Mouse (Mus musculus) kidney, embryonic 14.5 days (tissue): ENCODE results near the gene Sppl2b. TPM values are rescaled to one million over a fixed set of nuclear protein-coding genes. Genes with fewer than 3 reads are reported as not detected.
A peak's percentile ranks its signal among the peaks of the same experiment; 100 is the strongest.
"Not testable (repeated sequence)": the region's sequence is repeated elsewhere in the genome, so short reads cannot be mapped to it uniquely, and the experiment has no call there.

ENCODE experiments used
- ATAC-seq: fragments of 200-750 bp; cut with Nextera tagmentation; 2 replicates; pipeline ENCODE4 v1.8.0; 2017; ENCODE audit warnings: moderate number of reproducible peaks, mild to moderate bottlenecking, moderate TSS enrichment, moderate library complexity; ENCODE audit not compliant: low FRiP score, low TSS enrichment
- H3K27ac ChIP-seq: fragments of 300-500 bp; sonication (generic); 2 replicates; pipeline ENCODE4 v1.5.1; 2014; ENCODE audit warnings: low read depth, mild to moderate bottlenecking, low read length, moderate library complexity, mixed read lengths
- H3K27me3 ChIP-seq: fragments of 300-500 bp; sonication (generic); 2 replicates; pipeline ENCODE4 v1.6.1; 2014; ENCODE audit warnings: mild to moderate bottlenecking, low read length; ENCODE audit not compliant: control insufficient read depth, insufficient read depth
- H3K36me3 ChIP-seq: fragments of 300-500 bp; sonication (generic); 2 replicates; pipeline ENCODE4 v1.6.1; 2014; ENCODE audit warnings: low read length, mixed read lengths; ENCODE audit not compliant: control insufficient read depth, insufficient read depth
- H3K4me1 ChIP-seq: fragments of 300-500 bp; sonication (generic); 2 replicates; pipeline ENCODE4 v1.6.1; 2014; ENCODE audit warnings: low read length, mixed read lengths; ENCODE audit not compliant: control insufficient read depth, insufficient read depth
- H3K4me2 ChIP-seq: fragments of 300-500 bp; sonication (generic); replicated peaks from 2 replicates; pipeline ENCODE4 v1.6.1; 2014; ENCODE audit warnings: low read depth, mild to moderate bottlenecking, low read length
- H3K4me3 ChIP-seq: fragments of 300-500 bp; sonication (generic); 2 replicates; pipeline ENCODE4 v1.5.1; 2014; ENCODE audit warnings: mild to moderate bottlenecking, low read length
- H3K9ac ChIP-seq: fragments of 300-500 bp; sonication (generic); 2 replicates; pipeline ENCODE4 v1.6.1; 2014; ENCODE audit warnings: low read depth, mild to moderate bottlenecking, low read length, moderate library complexity
- H3K9me3 ChIP-seq: fragments of 300-500 bp; sonication (generic); 2 replicates; pipeline ENCODE4 v1.6.1; 2016; ENCODE audit warnings: low read length; ENCODE audit not compliant: control insufficient read depth
- WGBS: fragments of 180-500 bp; shearing (Covaris S2); extraction: QIAGEN DNeasy Blood & Tissue Kit; methylation state at CpG from one replicate; pipeline ENCODE4 v1.1.7; 2014; 5-methylcytosine and 5-hydroxymethylcytosine counted together
- polyA plus RNA-seq: library from polyadenylated mRNA; unstranded; fragments of >200 nt; fragmentation: Nextera tagmentation; extraction: Ambion mirVana; gene quantifications from 2 replicates; pipeline ENCODE4 v1.2.1, GENCODE M21; 2014

Sppl2b gene
- polyA plus RNA-seq, 1 experiment from 2014 or later = 35.1 TPM

DNA sequence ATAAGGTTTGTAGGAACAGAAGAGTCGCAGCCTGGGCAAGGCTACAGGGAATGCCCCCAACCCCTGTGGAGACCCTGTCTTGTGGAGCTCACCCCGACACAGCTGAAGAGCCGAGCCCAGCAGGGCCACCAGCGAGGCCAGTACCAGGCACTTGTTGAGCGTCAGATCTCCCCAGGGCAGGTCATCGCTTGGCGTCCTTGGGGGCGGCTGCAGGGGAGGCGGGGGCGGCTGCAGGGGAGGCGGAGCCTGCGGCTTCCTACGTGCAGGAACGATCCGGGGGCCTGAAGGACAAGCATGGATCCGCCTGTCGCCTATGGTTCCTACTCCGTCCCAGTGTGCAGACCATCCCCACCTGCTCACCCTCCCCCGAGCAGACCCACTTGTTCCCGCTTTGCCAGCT lies 45.0 kb upstream of the Sppl2b start:
- H3K4me2 ChIP-seq = peak overlapping the region; percentile 33
- H3K36me3 ChIP-seq = no peaks in the 10 kb centered on the region; the same call in 1 of the 2 replicates
- 3% methylated on average over 20 of the region's 20 CpGs for whole genome bisulfite sequencing
- peak overlapping the region; percentile 2; the same call in 1 of the 2 replicates for H3K4me3 ChIP-seq
- peaks cover 14% of the 10 kb centered on the region for H3K27me3 ChIP-seq
- no peak overlapping the region for H3K27ac ChIP-seq
- H3K4me1 ChIP-seq = peaks cover 42% of the 10 kb centered on the region
- no peak for ATAC-seq
- no peaks in the 10 kb centered on the region for H3K9me3 ChIP-seq
- peak overlapping the region; percentile 40; the same call in 1 of the 2 replicates for H3K9ac ChIP-seq

DNA sequence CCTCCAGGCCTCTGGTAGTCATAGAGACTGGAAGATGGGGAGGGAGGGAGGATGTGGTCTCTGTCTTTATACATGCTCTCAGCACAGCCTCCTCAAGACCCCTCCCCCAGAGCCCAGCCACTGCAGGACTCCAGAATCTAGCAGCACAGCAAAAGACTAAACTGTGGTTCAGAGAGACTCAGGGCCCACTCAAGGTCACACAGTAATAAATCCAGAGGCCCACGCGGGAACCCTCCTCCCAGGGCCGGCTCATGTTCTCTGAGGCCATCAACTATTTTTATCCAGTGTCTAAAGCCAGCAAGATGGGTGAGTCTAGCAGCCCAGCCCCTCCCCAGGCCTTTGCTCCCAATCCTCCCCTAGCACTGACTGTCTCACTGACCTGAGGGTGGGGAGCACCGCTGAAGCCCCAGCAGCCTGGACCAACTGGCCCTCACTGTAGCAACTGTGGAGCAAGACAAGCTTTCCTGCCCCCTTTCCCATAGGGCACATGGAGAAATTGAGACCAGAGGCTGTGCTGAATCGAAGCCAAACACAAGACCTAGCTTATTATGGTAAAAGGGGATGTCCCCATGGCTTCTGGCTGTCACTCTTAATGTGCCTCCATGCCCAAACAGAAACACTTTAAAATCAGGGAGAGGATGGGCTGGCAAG lies 42.6 kb upstream of the Sppl2b start:
- ATAC-seq = no peak
- Histone ChIP-seq H3K9me3 (no peaks in the 10 kb centered on the region), H3K36me3 (no peaks in the 10 kb centered on the region), H3K9ac (no peak overlapping the region), H3K4me3 (no peak overlapping the region), H3K27me3 (peaks cover 7% of the 10 kb centered on the region; the same call in 1 of the 2 replicates), H3K4me1 (peaks cover 31% of the 10 kb centered on the region), H3K27ac (no peak overlapping the region), H3K4me2 (no peak overlapping the region)
- WGBS = 27% methylated on average over 5 of the region's 5 CpGs

DNA sequence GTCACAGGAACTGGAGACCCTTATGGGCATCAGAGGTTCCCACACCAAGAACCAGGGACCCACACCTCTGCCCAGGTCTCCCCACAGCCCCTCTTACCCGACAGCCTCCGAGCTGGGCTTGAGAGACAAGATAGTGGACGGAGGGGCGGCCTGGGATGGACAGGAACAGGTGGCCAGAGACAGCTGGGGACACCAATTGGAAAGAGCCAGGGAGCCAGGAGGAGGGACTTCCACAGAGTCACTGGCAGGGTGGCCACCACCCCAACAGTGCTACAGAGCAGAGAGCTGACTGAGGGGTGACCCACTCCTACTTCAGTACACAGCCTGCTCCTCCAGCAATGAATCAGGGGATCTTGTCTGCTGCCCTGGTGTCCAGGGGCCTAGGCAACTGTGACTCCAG lies 41.7 kb upstream of the Sppl2b start, which contains the start of gene Jsrp1:
Gene Jsrp1 (minus strand): TSS at position 133 of the 400 bp plus-strand sequence.
- Histone ChIP-seq H3K4me3 (no peak within 1 kb of the TSS), H3K4me1 (peaks cover 23% of the 10 kb centered on the region)
- 74% methylated on average over 4 of the region's 4 CpGs for WGBS

GRCm38 (mm10) chr10:80814800-80815199 lies 40.3 kb upstream of the Sppl2b start:
- H3K4me3 ChIP-seq = no peak overlapping the region
- no peak overlapping the region for H3K9ac ChIP-seq
- H3K27ac ChIP-seq = no peak overlapping the region
- no peaks in the 10 kb centered on the region for H3K36me3 ChIP-seq
- ATAC-seq = no peak
- H3K9me3 ChIP-seq = no peaks in the 10 kb centered on the region
- 61% methylated on average over 7 of the region's 7 CpGs for WGBS
- peaks cover 10% of the 10 kb centered on the region; the same call in 1 of the 2 replicates for H3K4me1 ChIP-seq
- H3K27me3 ChIP-seq = peaks cover 3% of the 10 kb centered on the region; the same call in 1 of the 2 replicates
- no peak overlapping the region for H3K4me2 ChIP-seq

More for the DNA sequence above, 41.7 kb upstream of the Sppl2b start, which contains the start of gene Jsrp1:
- Histone ChIP-seq H3K4me2 (no peak within 1 kb of the TSS), H3K27ac (no peak within 1 kb of the TSS), H3K27me3 (peaks cover 7% of the 10 kb centered on the region; the same call in 1 of the 2 replicates), H3K9me3 (no peaks in the 10 kb centered on the region), H3K36me3 (no peaks in the 10 kb centered on the region), H3K9ac (no peak within 1 kb of the TSS)
- no peak for ATAC-seq

DNA sequence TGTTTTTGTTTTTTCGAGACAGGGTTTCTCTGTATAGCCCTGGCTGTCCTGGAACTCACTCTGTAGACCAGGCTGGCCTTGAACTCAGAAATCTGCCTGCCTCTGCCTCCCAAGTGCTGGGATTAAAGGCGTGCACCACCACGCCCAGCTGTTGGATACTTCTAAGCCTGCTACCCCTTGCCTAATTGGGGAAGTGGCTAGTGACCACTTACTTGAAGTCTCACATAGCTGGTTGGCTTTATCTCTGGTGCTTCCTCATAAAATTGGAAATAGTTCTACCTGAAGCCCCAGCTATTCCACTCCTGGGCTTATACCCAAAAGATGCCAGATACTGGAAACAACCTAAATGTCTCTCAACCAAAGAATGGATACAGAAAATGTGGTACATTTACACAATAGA lies 38.8 kb upstream of the Sppl2b start:
- not testable (repeated sequence) for H3K9me3 ChIP-seq, H3K4me3 ChIP-seq, ATAC-seq, H3K4me2 ChIP-seq, H3K27me3 ChIP-seq, H3K9ac ChIP-seq, H3K4me1 ChIP-seq, H3K27ac ChIP-seq, H3K36me3 ChIP-seq
- 90% methylated on average over 3 of the region's 3 CpGs for WGBS

DNA sequence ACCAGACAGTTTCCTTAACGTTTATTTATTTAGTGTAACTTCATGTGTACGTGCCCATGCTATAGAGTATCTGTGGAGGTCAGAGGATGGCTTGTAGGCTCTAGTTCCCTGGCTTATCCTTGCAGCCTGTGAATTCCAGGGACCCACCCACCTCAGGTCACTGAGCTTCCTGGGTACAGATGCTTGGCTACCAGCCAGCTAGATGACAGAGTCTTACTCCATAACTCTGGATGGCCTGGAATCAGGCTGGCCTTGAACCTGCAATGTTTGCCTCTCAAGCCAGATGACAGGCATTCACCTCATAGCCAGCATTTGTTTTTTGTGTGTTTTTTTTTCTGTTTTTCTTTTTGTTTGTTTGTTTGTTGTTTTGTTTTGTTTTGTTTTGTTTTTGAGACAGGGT lies 37.9 kb upstream of the Sppl2b start:
- 51% methylated on average over 2 of the region's 2 CpGs for WGBS
- H3K9ac ChIP-seq = no peak overlapping the region
- no peaks in the 10 kb centered on the region for H3K9me3 ChIP-seq
- no peaks in the 10 kb centered on the region for H3K27me3 ChIP-seq
- no peaks in the 10 kb centered on the region for H3K36me3 ChIP-seq
- no peak overlapping the region for H3K27ac ChIP-seq
- no peak overlapping the region for H3K4me3 ChIP-seq
- no peak overlapping the region for H3K4me2 ChIP-seq
- H3K4me1 ChIP-seq = 0 out of 2 replicates have a peak, but pooled peaks cover 2% of the 10 kb centered on the region
- no peak for ATAC-seq

GRCm38 (mm10) chr10:80817955-80818354 lies 37.1 kb upstream of the Sppl2b start:
- H3K4me1 ChIP-seq, H3K27me3 ChIP-seq, H3K9me3 ChIP-seq, H3K36me3 ChIP-seq, H3K27ac ChIP-seq, H3K4me2 ChIP-seq, H3K9ac ChIP-seq, ATAC-seq, H3K4me3 ChIP-seq: not testable (repeated sequence)
- WGBS = 77% methylated on average over 7 of the region's 7 CpGs

DNA sequence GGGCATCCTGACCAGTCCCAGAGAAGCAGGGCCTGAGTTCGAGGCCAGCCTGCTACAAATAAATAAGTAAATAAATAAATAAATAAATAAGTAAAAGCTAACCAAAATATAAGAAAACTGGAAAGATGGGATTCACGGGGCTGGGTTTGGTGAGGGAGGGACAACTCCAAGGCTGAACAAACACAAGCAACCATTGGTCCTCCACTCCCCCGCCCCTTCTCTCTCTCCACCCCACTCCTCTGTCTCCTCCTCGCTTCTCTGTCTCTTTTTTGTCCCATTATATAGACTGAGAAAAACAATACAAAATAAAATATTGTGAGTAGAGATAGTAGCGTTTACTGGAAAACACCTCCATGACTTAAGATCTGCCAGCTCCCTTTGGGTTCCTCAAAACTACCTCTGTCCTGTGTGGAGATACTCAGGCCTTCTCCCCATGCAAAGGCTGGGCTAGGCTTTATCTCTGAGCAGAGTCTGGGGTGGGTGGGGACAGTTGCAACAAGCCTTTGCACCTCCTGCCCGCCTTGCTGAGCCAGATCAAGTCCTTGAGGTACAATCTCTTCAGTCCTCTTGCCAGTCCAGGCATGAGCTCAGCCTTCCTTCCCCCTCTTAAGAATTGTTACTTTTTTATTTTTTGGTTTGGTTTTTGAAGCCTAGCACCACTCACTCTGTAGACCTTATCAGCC lies 36.3 kb upstream of the Sppl2b start:
- Histone ChIP-seq H3K4me2 (no peak overlapping the region), H3K9me3 (no peaks in the 10 kb centered on the region), H3K36me3 (no peaks in the 10 kb centered on the region), H3K9ac (no peak overlapping the region), H3K4me1 (no peaks in the 10 kb centered on the region), H3K4me3 (no peak overlapping the region), H3K27me3 (no peaks in the 10 kb centered on the region), H3K27ac (no peak overlapping the region)
- no peak for ATAC-seq
- WGBS = 61% methylated on average over 6 of the region's 6 CpGs

GRCm38 (mm10) chr10:80819406-80819805 lies 35.7 kb upstream of the Sppl2b start:
- no peak overlapping the region for H3K9ac ChIP-seq
- no peaks in the 10 kb centered on the region for H3K9me3 ChIP-seq
- no peaks in the 10 kb centered on the region for H3K4me1 ChIP-seq
- H3K27me3 ChIP-seq = no peaks in the 10 kb centered on the region
- WGBS = 64% methylated on average over 3 of the region's 3 CpGs
- H3K4me3 ChIP-seq = no peak overlapping the region
- no peaks in the 10 kb centered on the region for H3K36me3 ChIP-seq
- no peak overlapping the region for H3K4me2 ChIP-seq
- H3K27ac ChIP-seq = no peak overlapping the region
- ATAC-seq = no peak
